Mouse (Mus musculus): ENCODE data around the gene Trp53rka.
A peak's percentile ranks its signal among the peaks of the same experiment; 100 is the strongest.
"Not testable (repeated sequence)": the region's sequence is repeated elsewhere in the genome, so short reads cannot be mapped to it uniquely, and the experiment has no call there.

Trp53rka gene

DNA sequence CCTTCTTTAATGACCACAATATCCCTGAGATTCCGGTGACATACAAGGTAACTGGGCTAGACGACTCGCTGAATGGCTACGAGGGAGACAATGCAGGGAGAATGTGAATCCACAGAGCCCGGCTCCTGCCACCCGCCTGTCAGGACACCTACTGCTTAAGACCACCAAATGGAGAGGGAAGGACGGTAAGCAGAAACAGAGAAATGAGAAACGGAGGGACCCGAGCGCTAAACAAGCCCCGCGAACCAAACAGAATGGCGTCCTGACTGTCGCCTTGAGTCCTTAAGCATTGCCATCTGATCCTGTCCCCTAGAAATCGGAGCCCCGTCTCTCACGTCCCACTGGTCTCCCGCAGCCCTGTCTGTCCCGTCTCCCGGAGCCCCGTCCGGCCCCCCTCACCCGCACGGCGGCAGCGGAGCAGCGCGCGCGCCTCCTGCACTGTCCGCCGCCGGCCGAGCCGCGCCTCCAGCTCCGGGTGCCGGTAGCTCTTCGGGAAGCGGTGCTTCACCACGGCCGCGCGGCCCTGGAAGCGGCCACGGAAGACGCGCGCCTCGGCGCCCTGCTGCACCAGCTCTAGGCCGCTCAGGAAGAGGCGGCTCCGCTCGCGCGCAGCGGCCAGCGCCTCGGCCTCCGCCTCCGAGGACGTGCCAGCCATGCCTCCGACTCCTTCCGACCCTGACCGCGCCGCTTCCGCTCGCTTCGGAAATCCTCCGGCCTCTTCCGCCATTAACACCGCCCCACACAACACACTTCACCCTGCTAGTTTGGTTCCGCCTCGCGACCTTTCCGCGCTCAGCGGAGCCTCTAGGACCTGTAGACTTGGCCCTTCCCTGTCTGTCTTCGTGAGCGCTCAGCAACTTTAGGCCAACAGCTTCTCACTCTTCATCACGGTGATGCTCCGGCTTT is at the start of gene Trp53rka:
Trp53rka (minus strand) TSS at position 677 of the 906 bp plus-strand sequence.
- peak; percentile 61 to 66 for DNase-seq (ENCODE audit: low read depth in 2 of 2, low spot score in 2 of 2)

DNA sequence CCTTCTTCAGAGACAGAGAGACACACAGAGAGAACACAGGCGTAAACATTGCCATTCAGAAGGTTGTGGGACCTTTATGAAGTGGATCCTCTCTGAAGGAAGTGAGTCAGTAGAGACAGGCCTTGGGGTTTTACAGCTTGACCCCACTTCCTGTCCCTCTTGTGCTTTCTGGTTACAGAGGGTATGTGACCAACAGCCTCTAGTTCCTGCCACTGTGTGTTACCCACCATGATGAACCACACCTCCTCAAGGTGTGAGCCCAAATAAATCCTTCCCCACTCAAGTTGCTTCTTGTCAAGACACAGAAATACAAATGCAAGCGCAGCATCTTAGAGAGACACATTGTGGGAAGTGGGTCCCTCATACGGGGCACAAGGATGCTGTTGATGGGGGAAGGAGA is 47.9 kb upstream of the Trp53rka start:
- DNase-seq (ENCODE audit: low read depth in 2 of 2, low spot score in 2 of 2), result no peak

DNA sequence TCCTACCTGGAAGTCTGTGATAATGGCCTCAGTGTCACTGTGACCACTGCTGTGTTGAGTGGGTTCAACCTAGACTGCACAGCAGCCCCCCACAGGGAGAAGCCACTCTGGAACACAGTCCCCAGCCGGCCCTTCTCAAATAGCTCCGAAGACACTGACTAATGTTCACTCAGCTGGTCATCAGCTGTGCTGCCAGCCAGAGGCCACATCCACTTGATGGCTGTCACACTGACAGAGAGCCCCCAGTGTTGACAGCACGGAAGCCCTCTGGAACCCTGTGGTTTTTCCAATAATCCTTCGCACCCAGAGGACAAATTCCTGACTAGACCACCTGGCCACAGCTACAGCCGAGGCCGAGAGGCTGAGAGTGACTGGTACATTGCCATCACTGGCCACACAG is 40.7 kb upstream of the Trp53rka start:
- no peak for DNase-seq (ENCODE audit: low read depth in 2 of 2, low spot score in 2 of 2)

DNA sequence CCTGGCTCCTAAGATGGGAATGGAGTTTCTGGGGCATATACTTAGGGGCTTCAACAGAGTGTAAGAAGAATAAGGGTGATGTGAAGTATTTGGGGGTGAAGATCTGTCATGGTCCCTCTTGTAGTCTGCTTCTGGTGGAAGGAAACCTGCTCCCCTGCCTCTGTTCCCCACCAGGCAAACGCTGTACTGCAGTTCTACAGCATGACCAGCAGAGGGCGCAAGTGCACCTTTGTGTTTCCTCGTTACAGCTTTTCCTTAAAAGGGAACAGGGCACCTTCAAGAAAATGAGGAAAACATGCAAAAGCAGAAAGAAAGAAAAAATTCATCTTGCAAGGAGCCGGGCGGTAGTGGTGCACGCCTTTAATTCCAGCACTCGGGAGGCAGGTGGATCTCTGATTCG is 36.0 kb upstream of the Trp53rka start:
- DNase-seq (ENCODE audit: low read depth in 2 of 2, low spot score in 2 of 2), result peak; percentile 26 to 40

DNA sequence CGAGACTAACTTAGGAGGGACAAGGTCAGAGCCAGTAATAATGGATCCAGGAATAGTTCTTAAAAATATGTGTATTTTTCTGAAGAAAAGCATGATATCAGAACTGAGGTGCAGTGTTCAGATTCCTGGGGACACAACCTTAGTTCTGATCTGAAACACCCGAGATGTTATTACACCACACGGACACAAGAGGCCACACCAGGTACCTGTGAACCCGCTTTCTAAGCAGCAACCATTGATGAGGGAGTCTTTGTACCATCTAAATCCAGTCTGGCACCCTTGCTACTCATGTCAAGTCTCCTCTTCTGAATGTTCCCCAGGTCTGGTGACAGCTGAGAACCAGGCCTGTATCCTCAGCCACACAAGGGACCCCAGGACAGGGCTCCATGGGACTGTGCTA is 32.5 kb upstream of the Trp53rka start:
- DNase-seq (ENCODE audit: low read depth in 2 of 2, low spot score in 2 of 2), result no peak

DNA sequence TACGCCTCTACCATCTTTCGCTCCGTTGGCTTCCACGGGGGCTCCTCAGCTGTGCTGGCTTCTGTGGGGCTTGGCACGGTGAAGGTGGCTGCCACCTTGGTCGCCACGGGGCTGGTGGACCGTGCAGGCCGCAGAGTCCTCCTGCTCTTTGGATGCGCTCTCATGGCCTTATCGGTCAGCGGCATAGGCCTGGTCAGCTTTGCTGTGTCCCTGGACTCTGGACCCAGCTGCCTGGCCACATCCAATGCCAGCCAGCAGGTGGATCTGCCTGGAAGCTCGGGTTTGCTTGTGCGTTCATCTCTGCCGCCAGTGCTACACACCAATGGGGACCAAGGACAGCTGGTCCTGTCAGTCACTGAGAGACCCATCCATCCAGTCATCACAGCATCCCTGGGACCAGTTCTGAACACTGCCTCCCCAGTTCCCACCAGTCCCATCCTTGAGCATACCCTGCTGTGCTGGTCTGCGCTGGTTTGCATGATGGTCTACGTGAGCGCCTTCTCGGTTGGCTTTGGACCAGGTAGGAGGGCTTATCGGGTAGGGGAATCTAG is 22.1 kb upstream of the Trp53rka start:
- DNase-seq (ENCODE audit: low read depth in 2 of 2, low spot score in 2 of 2), result no peak

DNA sequence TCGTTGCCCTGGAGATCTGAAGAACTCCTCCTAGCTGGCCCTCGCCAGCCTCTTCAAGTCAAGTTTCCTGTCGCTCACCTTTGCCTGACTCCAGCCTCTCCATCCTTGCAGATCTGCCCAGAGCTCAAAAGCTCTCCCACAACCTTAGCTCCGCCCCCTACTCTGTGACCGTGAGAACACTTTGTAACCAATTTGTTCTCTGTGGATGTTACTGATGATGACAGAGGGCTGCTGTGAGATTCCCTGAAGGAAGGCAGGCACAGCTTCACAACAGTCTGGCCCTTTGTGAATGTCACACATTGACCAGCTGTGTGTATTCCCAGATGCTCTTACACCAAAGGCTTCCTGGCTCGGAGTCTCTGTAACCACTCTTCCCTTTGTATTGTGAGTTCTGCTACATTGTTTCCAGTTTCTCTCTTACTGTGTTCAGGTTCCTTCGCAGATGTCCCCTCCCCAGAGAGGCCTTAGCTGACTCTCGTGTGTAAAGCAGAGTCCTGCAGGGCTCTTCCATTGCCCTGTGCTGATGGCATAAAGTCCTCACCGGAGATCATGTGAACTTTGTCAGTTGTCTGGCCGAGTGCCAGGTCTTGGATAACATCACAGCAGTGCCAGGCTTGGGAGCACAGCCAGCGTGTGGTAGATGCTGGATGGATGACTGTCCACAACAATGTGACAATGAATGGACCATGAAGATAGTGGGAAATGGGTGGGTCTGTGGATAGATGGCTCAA is 19.9 kb upstream of the Trp53rka start:
- DNase-seq (ENCODE audit: low read depth in 2 of 2, low spot score in 2 of 2), result no peak

DNA sequence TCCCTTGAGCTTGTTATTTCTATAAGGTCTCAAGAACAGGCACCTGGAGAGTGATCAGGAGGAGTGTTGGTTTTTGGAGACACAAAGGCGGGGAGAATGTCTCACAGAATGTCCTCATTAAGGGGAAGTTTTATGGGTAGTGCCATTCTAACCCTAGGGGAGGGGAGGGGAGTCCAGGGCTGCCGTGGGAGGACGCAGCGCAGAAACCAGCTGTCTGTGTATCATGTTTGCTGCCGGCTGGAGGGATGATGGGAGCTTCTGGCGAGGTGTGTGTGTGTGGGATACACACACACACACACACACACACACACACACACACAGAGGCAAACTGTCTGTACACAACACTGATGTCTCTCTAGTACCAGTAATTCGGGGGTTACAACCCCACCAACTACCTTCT is 19.3 kb upstream of the Trp53rka start:
- DNase-seq (ENCODE audit: low read depth in 2 of 2, low spot score in 2 of 2), result no peak

DNA sequence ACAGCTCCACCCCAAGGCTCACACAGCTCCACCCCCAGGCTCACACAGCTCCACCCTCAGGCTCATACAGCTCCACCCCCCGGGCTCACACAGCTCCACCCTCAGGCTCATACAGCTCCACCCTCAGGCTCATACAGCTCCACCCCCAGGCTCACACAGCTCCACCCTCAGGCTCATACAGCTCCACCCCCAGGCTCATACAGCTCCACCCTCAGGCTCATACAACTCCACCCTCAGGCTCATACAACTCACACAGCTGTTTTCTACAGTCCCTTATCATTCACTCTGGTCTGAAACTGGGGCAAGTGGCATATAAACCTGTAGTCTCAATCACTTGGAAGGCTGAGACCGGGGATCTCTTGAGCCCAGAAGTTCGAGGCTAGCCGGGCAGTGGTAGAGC is 18.4 kb upstream of the Trp53rka start:
- not testable (repeated sequence) for DNase-seq (ENCODE audit: low read depth in 2 of 2, low spot score in 2 of 2)

DNA sequence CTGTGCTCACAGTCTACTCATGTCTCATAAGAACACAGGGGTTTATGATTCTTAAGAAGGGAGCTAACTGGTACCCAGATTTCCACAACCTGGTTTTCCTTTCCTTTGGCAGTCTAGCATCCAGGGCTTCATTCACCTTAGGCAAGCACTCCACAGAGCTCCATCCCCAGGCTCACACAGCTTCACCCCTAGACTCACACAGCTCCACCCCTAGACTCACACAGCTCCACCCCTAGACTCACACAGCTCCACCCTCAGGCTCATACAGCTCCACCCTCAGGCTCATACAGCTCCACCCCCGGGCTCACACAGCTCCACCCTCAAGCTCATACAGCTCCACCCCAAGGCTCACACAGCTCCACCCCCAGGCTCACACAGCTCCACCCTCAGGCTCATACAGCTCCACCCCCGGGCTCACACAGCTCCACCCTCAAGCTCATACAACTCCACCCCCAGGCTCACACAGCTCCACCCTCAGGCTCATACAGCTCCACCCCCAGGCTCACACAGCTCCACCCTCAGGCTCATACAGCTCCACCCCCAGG is 17.9 kb upstream of the Trp53rka start:
- not testable (repeated sequence) for DNase-seq (ENCODE audit: low read depth in 2 of 2, low spot score in 2 of 2)

DNA sequence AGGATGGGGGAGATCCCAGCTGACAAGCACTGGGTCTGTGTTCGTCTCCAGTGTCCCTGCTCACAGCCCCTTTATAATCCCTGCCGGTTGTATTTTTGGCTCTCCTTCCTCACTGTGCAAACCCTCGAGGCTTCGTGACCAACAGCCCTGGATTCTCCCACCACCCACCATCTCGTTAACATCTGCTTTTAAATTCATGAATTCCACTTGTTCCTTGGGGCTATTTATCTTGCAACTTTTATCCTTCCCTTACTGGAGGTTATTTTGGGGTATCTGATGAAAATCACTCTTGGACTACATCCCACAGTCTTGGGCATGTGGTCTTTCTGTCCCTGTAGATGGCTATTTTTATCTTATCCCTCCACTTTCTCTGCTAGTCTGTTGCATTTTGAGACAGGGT is 17.3 kb upstream of the Trp53rka start:
- no peak for DNase-seq (ENCODE audit: low read depth in 2 of 2, low spot score in 2 of 2)

DNA sequence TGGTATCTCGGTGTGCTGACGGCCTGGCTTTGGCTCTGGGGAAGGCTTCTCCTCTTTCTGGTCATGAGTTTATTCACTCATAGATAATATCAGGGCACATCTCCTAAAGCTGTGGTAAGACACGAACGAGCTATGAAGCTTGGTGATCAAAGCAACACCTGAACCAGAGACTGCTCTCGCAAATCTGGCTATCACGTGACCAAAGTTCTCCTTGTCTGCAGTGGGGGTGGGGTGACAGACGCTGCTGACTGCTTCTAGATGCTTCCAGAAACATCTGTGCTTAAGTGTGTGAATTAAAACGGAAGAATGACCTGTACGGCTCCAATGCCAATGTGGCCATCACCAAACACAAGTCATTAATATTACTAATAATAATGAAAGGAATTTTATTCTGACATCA is 16.6 kb upstream of the Trp53rka start:
- DNase-seq (ENCODE audit: low read depth in 2 of 2, low spot score in 2 of 2), result no peak

DNA sequence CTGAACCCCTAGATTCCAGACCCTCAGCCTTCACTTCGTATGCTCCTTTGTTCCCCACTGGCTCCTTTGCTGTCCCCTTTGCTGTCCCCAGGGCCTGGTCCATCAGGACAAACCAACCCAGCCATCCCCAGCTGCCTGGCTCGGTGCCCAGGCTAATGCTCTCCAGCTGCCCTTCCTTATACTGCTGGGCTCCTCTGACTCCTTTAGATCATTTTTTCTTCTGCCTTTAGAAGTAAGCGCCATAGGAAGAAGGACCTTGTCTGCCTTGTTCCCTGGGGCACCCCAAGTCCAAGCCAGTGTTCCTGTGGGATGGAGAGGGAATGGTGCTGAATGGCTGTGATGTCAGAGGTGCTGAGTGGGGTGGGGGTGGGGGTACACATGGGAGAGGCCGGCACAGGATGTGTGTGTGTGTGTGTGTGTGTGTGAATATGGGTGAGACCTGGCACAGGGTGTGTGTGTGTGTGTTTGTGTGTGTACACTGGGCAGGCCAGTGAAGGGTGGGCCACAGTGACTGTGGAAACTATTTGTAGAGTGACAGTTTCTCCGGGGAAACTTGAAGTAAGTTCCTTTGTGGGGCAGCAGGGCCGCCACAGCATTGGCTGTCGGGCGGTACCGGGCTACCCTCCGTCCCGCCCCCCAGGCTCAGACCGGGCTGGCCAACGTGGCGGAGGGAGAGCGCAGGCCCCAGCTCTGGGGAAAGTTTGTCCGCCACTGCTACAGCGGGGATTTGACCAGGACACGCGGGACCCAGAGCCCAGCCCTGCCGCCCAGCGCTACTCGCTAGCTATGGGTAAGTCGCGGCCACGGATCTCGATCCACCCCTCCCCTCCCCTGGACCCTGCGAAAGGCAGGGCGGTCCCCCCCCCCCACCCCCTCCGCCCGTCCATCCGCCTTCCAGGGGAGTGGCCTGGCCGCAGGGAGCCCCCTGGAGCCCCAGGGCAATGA is 10.4 kb upstream of the Trp53rka start, which contains the start of gene Slc2a10:
Slc2a10 (plus strand) TSS at position 529 of the 945 bp plus-strand sequence.
- no peak for DNase-seq (ENCODE audit: low read depth in 2 of 2, low spot score in 2 of 2)

DNA sequence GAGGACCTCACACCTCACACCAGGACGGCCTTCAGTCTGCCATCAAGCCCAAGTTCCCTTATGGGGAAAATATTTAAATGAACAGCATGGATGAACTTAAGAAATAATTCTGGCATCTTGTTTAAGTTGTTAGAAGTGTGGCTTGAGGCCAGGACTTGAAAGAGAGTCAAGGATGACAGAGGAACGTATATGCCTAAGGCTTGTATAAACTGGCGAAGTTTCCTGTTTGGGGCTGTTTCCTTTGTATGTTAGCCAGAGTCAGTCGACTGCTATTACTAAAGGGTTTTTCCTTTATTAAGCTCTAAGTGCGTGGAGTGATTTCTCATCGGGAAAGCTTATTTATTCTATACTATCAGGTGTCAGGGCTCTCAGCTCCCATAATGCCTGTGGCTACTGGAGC is 5.7 kb upstream of the Trp53rka start:
- no peak for DNase-seq (ENCODE audit: low read depth in 2 of 2, low spot score in 2 of 2)

DNA sequence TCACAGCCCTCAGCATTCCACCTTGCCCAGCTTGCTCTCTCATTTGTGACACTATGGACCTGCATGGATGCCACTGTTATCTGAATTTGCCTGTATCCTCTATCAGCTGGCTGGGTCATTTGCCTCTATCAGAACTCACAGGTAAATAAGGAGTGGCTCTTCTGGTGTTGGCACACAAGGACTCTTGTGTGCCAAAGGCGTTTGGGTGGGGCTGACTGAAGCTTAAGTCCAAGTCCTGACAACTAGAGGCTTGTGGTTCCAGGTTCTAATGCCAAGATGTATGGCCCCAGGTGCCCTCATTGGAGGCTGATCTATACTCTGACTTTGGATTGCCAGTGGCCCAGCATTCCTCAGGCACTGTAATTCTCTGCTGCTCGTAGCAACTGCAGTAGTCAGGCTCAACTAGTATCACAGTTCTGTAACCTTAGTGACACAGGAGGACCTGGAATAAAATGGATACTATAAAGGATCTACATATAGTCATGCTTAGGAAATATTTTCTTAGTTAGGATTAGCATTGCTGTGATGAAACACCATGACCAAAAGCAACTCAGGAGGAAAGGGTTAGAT is 4.7 kb upstream of the Trp53rka start:
- DNase-seq (ENCODE audit: low read depth in 2 of 2, low spot score in 2 of 2), result no peak

DNA sequence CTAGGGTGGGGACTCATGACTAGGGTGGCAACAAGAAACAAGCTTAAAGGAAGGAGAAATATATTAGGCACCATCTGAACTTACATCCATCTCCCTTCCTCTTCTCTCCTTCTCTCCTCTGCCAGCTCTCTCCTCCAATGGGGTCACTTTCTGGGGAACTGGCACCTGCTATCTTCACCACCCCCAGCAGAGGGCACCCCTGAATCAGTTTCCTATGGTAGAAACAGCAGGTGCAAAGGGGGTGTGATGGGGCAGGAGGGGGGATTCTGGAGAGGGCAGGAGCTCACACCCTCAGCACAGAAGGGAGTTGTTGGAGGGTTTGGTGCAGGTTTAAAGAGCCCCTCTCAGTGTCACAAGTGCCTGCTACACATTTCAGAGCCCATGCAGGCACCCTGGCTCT is 3.1 kb upstream of the Trp53rka start:
- DNase-seq (ENCODE audit: low read depth in 2 of 2, low spot score in 2 of 2), result peak; percentile 58 to 74

DNA sequence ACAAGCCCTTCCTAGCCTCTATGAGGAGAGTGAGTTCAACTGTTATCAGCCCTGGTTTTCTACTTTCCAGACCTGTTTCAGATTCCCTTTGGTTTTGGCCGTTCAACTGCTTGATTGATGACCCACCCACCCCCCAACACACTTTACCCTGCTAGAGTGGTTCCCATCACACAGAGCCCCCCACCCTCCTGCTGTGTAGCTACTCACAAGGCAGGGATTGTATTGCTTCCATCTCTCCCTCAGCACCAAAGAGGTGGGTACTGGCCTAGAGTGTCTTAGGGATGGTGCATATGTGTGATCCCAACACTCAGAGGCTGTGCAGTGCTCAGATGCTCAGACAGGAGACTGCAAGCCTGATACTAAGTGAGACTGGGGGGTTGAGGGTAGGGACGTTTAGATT is 1.4 kb upstream of the Trp53rka start:
- DNase-seq (ENCODE audit: low read depth in 2 of 2, low spot score in 2 of 2), result no peak

DNA sequence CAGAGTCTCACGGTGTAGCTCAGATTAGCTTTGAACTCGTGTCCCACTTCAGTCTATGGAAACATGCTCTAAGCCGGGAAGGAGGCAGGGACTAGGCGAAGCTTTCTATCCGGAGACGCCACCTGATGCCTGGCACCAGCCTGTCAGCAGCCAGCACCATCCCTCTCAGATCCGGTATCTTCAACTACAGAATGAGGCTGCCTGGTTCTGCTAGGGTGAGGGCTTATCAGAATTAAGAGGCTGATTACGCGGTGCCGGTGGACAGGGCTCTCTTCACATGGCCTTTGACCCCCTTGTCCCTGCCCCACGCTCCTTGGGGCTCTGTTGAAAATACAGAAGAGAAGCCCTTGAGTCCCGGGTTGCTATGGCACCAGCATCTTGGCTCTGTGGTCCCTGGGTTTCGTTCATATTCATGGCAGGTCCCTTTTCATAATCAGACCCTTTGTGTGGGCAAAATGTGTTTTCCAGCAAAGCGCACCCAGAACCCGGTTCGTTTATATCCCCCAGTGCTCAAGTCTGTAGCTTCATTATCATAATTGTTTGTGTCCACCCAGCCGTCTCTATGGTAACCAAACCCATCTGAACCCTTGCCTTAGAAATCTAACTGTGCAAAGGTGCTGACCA is 575 bp upstream of the Trp53rka start:
- DNase-seq (ENCODE audit: low read depth in 2 of 2, low spot score in 2 of 2), result peak in 1 of 2 experiments; percentile 6

DNA sequence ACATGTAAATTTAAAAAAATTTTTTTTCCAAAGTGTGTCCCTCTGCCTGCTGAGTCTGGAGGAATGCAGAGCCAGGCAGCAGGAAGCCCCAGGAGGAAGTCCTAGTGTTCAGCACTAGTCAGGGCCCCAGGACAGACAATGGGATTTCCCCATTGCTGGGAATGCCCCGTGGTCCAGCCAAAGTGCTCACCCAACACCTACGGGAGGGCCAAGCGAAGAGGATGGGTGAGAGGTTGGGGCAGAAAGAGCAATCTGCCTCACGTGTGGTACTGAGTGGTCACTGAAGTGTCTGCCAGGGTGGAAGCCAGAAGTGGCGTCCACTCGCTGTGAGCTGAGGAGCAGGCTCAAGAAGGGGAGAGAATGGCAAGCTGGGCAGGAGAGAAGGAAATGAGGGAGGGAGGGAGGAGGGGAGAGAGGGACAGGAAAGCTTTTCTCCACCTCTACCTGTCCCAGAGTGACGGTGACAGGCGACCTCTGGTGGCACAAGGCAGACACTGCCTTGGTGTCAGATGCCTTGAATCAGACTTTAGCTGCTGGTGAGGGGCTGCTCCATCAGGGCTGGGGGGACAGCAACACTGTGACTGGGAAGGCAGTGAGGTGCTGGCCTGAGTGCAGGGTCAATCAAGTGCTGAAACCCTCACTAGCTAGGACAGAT is 6.1 kb downstream of the Trp53rka start:
- DNase-seq (ENCODE audit: low read depth in 2 of 2, low spot score in 2 of 2), result peak; percentile 55 to 59

All from CD8-positive naive resting alpha-beta T cell, adult 2 months (primary cell).